In the genomic region with DNA sequence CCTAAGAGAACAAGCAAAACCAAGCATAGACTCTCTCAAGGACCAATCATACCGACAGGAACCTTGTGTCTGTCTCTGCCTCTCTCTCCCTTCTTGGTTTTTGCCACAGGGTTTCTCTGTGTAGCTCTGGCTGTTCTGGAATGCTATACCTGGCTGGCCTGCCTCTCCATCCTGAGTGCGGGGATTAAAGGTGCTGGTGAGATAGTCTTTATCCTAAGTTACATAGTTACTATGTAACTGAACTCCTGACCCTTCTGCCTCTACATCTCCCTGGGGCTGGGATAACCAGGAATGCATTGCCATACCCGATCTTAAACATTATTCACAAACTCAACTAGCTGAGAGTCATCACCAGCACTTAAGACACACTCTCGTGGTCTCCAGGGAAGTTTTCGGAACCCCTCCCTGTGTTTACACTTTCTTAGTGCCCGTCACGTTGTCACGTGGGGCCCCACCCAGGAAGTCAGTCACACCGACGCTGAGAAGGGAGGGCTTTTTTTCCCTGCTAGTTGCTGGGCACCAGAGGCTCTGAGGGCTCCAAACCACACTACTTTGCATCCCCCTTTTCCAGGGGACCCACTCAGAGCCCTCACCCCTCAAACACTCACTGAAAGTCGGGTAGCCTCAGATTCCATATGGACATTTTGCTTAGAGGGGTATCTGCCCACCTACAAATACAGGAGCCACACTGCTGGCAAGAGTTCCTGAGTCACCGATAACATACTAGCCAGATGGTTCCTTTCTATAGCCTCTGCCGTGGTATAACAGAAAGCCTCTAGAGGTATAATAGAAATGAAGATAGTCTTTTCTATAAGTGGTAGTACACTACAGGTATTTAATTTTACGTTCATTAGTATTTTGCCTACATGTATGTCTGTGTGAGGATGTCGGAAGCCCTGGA, we compare ENCODE assay signal across 9 mouse cellular contexts. TPM values are rescaled to one million over a fixed set of nuclear protein-coding genes. Genes with fewer than 3 reads are reported as not detected.
DNase-seq lines count a peak whose midpoint lies in the region; ATAC-seq and TF ChIP-seq lines count a peak whose summit lies in the region.
"Had no signal": no experiment of that assay in that cellular context is flagged by ENCODE, and none has a peak within 500 bp of the region (broad histone marks: within the 10 kb centered on the region; RNA-seq: fewer than 3 reads in every experiment).

No protein-coding gene starts in this region.

- H3K9ac ChIP-seq in stomach, postnatal 0 days (ENCODE audit: low read length) = no peak overlapping the region
- H3K9ac ChIP-seq: heart, embryonic 13.5 days had no signal

- H3K4me1 ChIP-seq in stomach, postnatal 0 days (replicated peaks; ENCODE audit: control insufficient read depth, insufficient read depth) = no peaks in the 10 kb centered on the region

- H3K36me3 ChIP-seq in stomach, postnatal 0 days (ENCODE audit: control insufficient read depth, insufficient read depth, low read length) = peaks cover 10% of the 10 kb centered on the region; the same call in 1 of the 2 replicates

- H3K4me2 ChIP-seq in stomach, postnatal 0 days (replicated peaks; ENCODE audit: low read depth) = peak overlapping the region; percentile 27; the same call in 1 of the 2 replicates
- H3K4me2 ChIP-seq: heart, embryonic 13.5 days had no signal

- TF ChIP-seq EP300 in stomach, postnatal 0 days (optimal IDR thresholded peaks at IDR 0.05) = no peak

- no peak for TF ChIP-seq CTCF in layer of hippocampus, adult 2 months (conservative IDR thresholded peaks at IDR 0.05)
- TF ChIP-seq CTCF in stomach, postnatal 0 days (IDR thresholded peaks at IDR 0.05; ENCODE audit: low read depth) = no peak

- WGBS in stomach, postnatal 0 days = 50% methylated on average over 15 of the region's 15 CpGs

- H3K9me3 ChIP-seq in stomach, postnatal 0 days (ENCODE audit: control insufficient read depth, low read length) = no peaks in the 10 kb centered on the region
- H3K9me3 ChIP-seq: heart, embryonic 13.5 days had no signal

- peak; percentile 79 for ATAC-seq in erythroid progenitor cell, adult 5-6 weeks (replicated peaks; ENCODE audit: low FRiP score, poor library complexity, severe bottlenecking)
- ATAC-seq in stomach, postnatal 0 days (ENCODE audit: low FRiP score, low TSS enrichment) = peak; percentile 68

- no peak overlapping the region for H3K4me3 ChIP-seq in layer of hippocampus, adult 2 months
- H3K4me3 ChIP-seq in stomach, postnatal 0 days (ENCODE audit: low read depth, low read length) = no peak overlapping the region
- H3K4me3 ChIP-seq: heart, embryonic 13.5 days had no signal

- no peak for DNase-seq in layer of hippocampus, adult 2 months (ENCODE audit: low spot score in 2 of 2)
- no peak for DNase-seq in layer of hippocampus, postnatal 14 days (ENCODE audit: low spot score in 2 of 2)
- DNase-seq in lung, postnatal 10 days = peak; percentile 59
- peak; percentile 69 for DNase-seq in stomach, postnatal 0 days (ENCODE audit: low spot score)
- DNase-seq in cerebellum, adult 11-12 months = no peak
- DNase-seq in cerebellum, adult 11 months = no peak
- no peak for DNase-seq in layer of hippocampus, adult 9-10 months (ENCODE audit: low spot score)

- H3K27ac ChIP-seq in layer of hippocampus, adult 2 months = peak overlapping the region; percentile 69
- H3K27ac ChIP-seq in stomach, postnatal 0 days (replicated peaks) = no peak overlapping the region

- no peaks in the 10 kb centered on the region for H3K27me3 ChIP-seq in stomach, postnatal 0 days (ENCODE audit: control insufficient read depth, insufficient read depth, low read length)
- H3K27me3 ChIP-seq: heart, embryonic 13.5 days had no signal

RNA-seq across cellular contexts. Expression of gene Snrnp35, which starts 13.9 kb away (rescaled TPM):
- total RNA-seq in layer of hippocampus, adult 2 months (2021) = 10 to 100 TPM; 25.7 to 25.9 TPM
- 10 to 100 TPM; 19.7 to 22.3 TPM for total RNA-seq in layer of hippocampus, postnatal 14 days (2021)
- total RNA-seq in erythroid progenitor cell, adult 5-6 weeks (2015; ENCODE audit: low replicate concordance) = 1.7 and 7.9 TPM in 2 replicates
- 9.0 TPM in 1 of 2 replicates, not detected in the other for total RNA-seq in erythroid progenitor cell, adult 5-6 weeks (2017; ENCODE audit: low replicate concordance)
- 9.1 and 10.8 TPM in 2 replicates for polyA plus RNA-seq in stomach, postnatal 0 days (2015; fragmentation: Nextera tagmentation; extraction: Ambion mirVana)

RNA-seq across cellular contexts. Expression of gene Rilpl2, which starts 18.7 kb away (rescaled TPM):
- 10 to 100 TPM; 19.3 TPM for total RNA-seq in layer of hippocampus, adult 2 months (2021)
- total RNA-seq in layer of hippocampus, postnatal 14 days (2021) = 10 to 100 TPM; 23.1 to 24.1 TPM
- total RNA-seq in erythroid progenitor cell, adult 5-6 weeks (2015; ENCODE audit: low replicate concordance) = 7.1 and 7.9 TPM in 2 replicates
- total RNA-seq in erythroid progenitor cell, adult 5-6 weeks (2017; ENCODE audit: low replicate concordance) = 5.3 and 7.0 TPM in 2 replicates
- 19.3 and 20.7 TPM in 2 replicates for polyA plus RNA-seq in stomach, postnatal 0 days (2015; fragmentation: Nextera tagmentation; extraction: Ambion mirVana)

RNA-seq across cellular contexts. Expression of gene Rilpl1, which starts 34.3 kb away (rescaled TPM):
- 10 to 100 TPM; 69.1 to 78.2 TPM for total RNA-seq in layer of hippocampus, adult 2 months (2021)
- total RNA-seq in layer of hippocampus, postnatal 14 days (2021) = 10 to 100 TPM; 41.6 TPM
- total RNA-seq in erythroid progenitor cell, adult 5-6 weeks (2015; ENCODE audit: low replicate concordance) = not detected in 2 replicates
- total RNA-seq in erythroid progenitor cell, adult 5-6 weeks (2017; ENCODE audit: low replicate concordance) = not detected in 2 replicates
- 9.0 and 9.3 TPM in 2 replicates for polyA plus RNA-seq in stomach, postnatal 0 days (2015; fragmentation: Nextera tagmentation; extraction: Ambion mirVana)

RNA-seq across cellular contexts. Expression of gene Tmed2, which starts 43.6 kb away (rescaled TPM):
- 10 to 100 TPM; 97.4 to 99.3 TPM for total RNA-seq in layer of hippocampus, adult 2 months (2021)
- 100 to 1,000 TPM in 1 of 2 experiments, 10 to 100 TPM in 1; 98.4 to 100 TPM for total RNA-seq in layer of hippocampus, postnatal 14 days (2021)
- total RNA-seq in erythroid progenitor cell, adult 5-6 weeks (2015; ENCODE audit: low replicate concordance) = 454 and 638 TPM in 2 replicates
- 524 and 584 TPM in 2 replicates for total RNA-seq in erythroid progenitor cell, adult 5-6 weeks (2017; ENCODE audit: low replicate concordance)
- 544 and 572 TPM in 2 replicates for polyA plus RNA-seq in stomach, postnatal 0 days (2015; fragmentation: Nextera tagmentation; extraction: Ambion mirVana)

RNA-seq across cellular contexts. Expression of gene Ddx55, which starts 55.8 kb away (rescaled TPM):
- 10 to 100 TPM; 27.4 to 32.6 TPM for total RNA-seq in layer of hippocampus, adult 2 months (2021)
- 10 to 100 TPM; 22.8 to 25.5 TPM for total RNA-seq in layer of hippocampus, postnatal 14 days (2021)
- total RNA-seq in erythroid progenitor cell, adult 5-6 weeks (2015; ENCODE audit: low replicate concordance) = 5.8 and 9.6 TPM in 2 replicates
- 5.0 and 10.5 TPM in 2 replicates for total RNA-seq in erythroid progenitor cell, adult 5-6 weeks (2017; ENCODE audit: low replicate concordance)
- 5.8 and 6.1 TPM in 2 replicates for polyA plus RNA-seq in stomach, postnatal 0 days (2015; fragmentation: Nextera tagmentation; extraction: Ambion mirVana)

Comparison
In these comparisons a context has a peak if more than half of its experiments do, and no peak if none do; other contexts are left out.
1. DNase-seq: peak in lung, postnatal 10 days (single experiment) and stomach, postnatal 0 days (single experiment); none in layer of hippocampus, adult 2 months (0 of 2), layer of hippocampus, postnatal 14 days (0 of 2), cerebellum, adult 11-12 months (single experiment), cerebellum, adult 11 months (single experiment) and layer of hippocampus, adult 9-10 months (single experiment).
2. RNA of gene Rilpl1, which starts 34.3 kb away (total RNA-seq): 69.1 to 78.2 TPM in layer of hippocampus, adult 2 months and 41.6 TPM in layer of hippocampus, postnatal 14 days; not detected in erythroid progenitor cell, adult 5-6 weeks; every median in the first group is over 10 times any median in the second.